Mouse (Mus musculus) hindbrain, embryonic 13.5 days (tissue): ENCODE data around the gene Dtymk. TPM values are rescaled to one million over a fixed set of nuclear protein-coding genes. Genes with fewer than 3 reads are reported as not detected.

Source experiments
- ATAC-seq: fragments of 200-750 bp; cut with Nextera tagmentation; 2 replicates; pipeline ENCODE4 v1.8.0; 2017; ENCODE audit warnings: moderate TSS enrichment; ENCODE audit not compliant: low FRiP score
- H3K27ac ChIP-seq: fragments of 300-500 bp; sonication (generic); 2 replicates; pipeline ENCODE4 v1.5.1; 2015; ENCODE audit warnings: inconsistent platforms, mild to moderate bottlenecking, moderate library complexity
- H3K27me3 ChIP-seq: fragments of 300-500 bp; sonication (generic); 2 replicates; pipeline ENCODE4 v1.6.1; 2015; ENCODE audit warnings: mild to moderate bottlenecking, inconsistent platforms
- H3K36me3 ChIP-seq: fragments of 300-500 bp; sonication (generic); 2 replicates; pipeline ENCODE4 v1.6.1; 2015; ENCODE audit warnings: mild to moderate bottlenecking, inconsistent platforms
- H3K4me1 ChIP-seq: fragments of 300-500 bp; sonication (generic); replicated peaks from 2 replicates; pipeline ENCODE4 v1.6.1; 2015; ENCODE audit warnings: inconsistent platforms
- H3K4me2 ChIP-seq: fragments of 300-500 bp; sonication (generic); 2 replicates; pipeline ENCODE4 v1.6.1; 2015; ENCODE audit warnings: inconsistent platforms, mild to moderate bottlenecking, moderate library complexity
- H3K4me3 ChIP-seq: fragments of 300-500 bp; sonication (generic); 2 replicates; pipeline ENCODE4 v1.5.1; 2015; ENCODE audit warnings: mild to moderate bottlenecking, inconsistent platforms
- H3K9ac ChIP-seq: fragments of 300-500 bp; sonication (generic); 2 replicates; pipeline ENCODE4 v1.6.1; 2015; ENCODE audit warnings: mild to moderate bottlenecking, inconsistent platforms
- H3K9me3 ChIP-seq: fragments of 300-500 bp; sonication (generic); 2 replicates; pipeline ENCODE4 v1.6.1; 2016; ENCODE audit warnings: inconsistent platforms
- WGBS: fragments of 180-500 bp; shearing (Covaris S2); methylation state at CpG from one replicate; pipeline ENCODE4 v1.1.7; 2015; 5-methylcytosine and 5-hydroxymethylcytosine counted together
- polyA plus RNA-seq: library from polyadenylated mRNA; unstranded; fragments of >200 nt; fragmentation: Nextera tagmentation; extraction: Ambion mirVana; gene quantifications from 2 replicates; pipeline ENCODE4 v1.2.1, GENCODE M21; 2015

The Dtymk gene
- polyA plus RNA-seq, 1 experiment from 2014 or later, result 157 TPM

DNA sequence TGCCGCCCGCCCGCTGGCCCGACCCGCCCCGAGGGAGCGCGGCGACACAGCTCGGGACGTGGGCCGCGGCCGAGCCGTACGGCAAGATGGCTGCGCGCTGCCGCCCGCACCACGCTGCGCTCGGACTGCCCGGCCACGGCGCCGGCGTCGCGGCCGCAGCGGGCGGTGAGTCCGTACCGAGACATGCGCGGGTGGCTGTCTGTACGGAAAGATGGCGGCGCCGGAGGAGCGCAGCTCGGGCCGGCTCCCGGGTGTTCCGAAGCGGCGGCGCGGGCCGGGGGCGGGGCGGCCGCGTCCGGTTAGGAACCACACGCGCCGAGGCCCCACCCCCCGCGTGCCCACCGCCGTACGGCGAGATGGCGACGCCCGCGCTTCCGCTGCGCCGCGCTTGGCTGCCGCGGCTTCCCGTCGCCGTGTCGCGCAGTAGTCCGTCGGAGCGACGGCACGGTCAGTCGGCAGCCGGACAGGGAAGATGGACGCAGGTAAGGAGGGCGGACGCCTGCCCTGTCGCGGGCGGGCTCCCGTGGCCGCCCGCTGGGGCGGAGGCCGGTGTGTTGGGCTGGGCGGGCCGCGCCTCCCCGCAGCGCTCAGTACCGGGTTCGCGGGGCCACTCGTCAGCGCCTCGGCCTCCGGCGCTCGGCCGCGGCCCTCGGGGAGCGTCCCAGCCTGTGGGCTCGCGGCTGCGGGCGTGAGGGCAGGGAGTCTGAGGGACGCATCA is 47.0 kb downstream of the Dtymk start, which contains the start of gene Thap4:
TSS of gene Thap4 (minus strand) at position 292 of the 718 bp plus-strand sequence.
- peak; percentile 94 for ATAC-seq
- peak within 1 kb of the TSS; percentile 88 for H3K4me2 ChIP-seq
- H3K27ac ChIP-seq, result peak within 1 kb of the TSS; percentile 89
- peaks cover 11% of the 10 kb centered on the region for H3K36me3 ChIP-seq
- no peaks in the 10 kb centered on the region for H3K9me3 ChIP-seq
- peak within 1 kb of the TSS; percentile 99 for H3K4me3 ChIP-seq
- WGBS, result under 1% methylated on average over 109 of the region's 121 CpGs
- H3K27me3 ChIP-seq, result no peaks in the 10 kb centered on the region
- peaks cover 43% of the 10 kb centered on the region for H3K4me1 ChIP-seq
- peak within 1 kb of the TSS; percentile 92 for H3K9ac ChIP-seq

DNA sequence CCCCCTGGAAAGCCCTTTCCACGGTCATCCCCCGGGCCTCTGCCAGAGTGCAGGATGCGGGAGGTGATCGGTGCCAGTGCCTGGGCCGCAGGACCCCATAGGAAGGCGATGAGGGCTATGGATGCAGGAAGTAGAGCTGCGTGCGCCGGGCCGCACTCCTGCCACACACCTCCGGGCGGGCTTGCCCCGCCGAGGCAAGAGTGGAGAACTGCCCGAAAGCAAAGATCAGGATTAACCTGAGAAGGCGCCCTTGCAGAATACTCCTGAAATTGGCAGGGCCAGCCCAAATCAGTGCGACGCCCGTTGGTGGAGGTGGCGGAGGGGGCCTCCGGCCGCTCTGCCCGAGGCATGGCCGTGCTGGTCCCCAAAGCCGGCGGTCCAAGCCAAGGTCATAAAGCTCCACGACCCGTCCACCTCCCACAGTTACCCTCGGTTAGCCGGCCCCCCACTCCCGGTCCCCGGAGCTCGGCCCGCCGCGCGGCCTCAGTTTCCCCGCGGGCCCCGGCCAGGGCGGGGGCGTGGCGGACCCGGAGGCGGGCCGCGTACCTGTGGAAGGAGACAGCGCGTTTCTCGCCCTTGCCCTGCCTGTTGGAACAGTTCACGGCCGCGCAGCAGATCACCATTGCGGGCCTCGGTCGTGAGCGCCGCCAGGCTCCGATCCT is 47.7 kb downstream of the Dtymk start:
- Histone ChIP-seq H3K9me3 (no peaks in the 10 kb centered on the region), H3K9ac (peak overlapping the region; percentile 92), H3K27me3 (no peaks in the 10 kb centered on the region), H3K36me3 (peaks cover 17% of the 10 kb centered on the region), H3K27ac (peak overlapping the region; percentile 89), H3K4me2 (peak overlapping the region; percentile 88), H3K4me3 (peak overlapping the region; percentile 99), H3K4me1 (peaks cover 43% of the 10 kb centered on the region)
- under 1% methylated on average over 59 of the region's 59 CpGs for WGBS
- ATAC-seq, result peak; percentile 62

DNA sequence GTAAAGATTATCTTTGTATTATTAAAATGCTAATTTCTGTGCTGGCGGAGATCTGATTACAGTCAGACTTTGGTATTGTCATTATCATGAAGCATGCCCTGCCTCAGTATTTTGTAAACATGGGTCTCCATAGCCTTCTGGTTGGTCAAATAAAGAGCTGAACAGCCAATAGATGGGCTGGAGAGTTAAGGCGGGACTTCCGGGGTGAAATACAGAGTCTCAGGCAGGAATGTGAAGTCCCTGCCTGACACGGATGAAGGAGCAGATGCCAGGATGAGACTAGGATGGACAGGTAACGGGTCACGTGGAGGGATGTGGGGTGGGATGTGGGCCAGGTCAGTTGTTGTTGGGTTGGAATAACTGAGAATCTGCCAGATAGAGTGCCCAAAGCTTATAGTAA is 50.4 kb downstream of the Dtymk start, which contains the start of gene Atg4b:
TSS of gene Atg4b (plus strand) at position 211 of the 400 bp plus-strand sequence.
- ATAC-seq, result no peak
- 80% methylated on average over 6 of the region's 6 CpGs for WGBS
- Histone ChIP-seq H3K9ac (no peak within 1 kb of the TSS), H3K27ac (no peak within 1 kb of the TSS), H3K4me3 (no peak within 1 kb of the TSS), H3K4me2 (no peak within 1 kb of the TSS), H3K36me3 (peaks cover 29% of the 10 kb centered on the region), H3K27me3 (no peaks in the 10 kb centered on the region), H3K4me1 (peaks cover 24% of the 10 kb centered on the region), H3K9me3 (no peaks in the 10 kb centered on the region)

DNA sequence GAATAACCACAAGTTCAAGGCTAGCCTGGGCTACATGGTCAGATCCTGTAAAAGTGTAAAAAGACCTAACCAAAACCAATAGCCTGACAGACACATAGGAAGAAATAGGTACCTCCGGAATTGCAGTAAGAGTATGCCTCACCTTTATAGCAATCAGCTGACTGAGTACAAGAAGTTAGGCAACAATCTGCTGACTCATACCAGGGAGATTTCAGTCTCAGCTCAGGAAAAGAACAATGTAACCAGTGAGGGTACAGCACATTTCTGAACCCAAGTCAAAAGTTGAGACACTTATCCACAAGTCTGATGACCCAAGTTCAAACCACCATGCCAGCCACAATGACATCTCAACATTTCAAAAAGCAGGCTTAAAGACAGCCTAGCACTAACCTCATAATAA is 53.2 kb downstream of the Dtymk start:
- Histone ChIP-seq H3K4me2 (no peak overlapping the region), H3K4me3 (no peak overlapping the region), H3K36me3 (peaks cover 29% of the 10 kb centered on the region), H3K9me3 (no peaks in the 10 kb centered on the region), H3K4me1 (peaks cover 9% of the 10 kb centered on the region), H3K27me3 (no peaks in the 10 kb centered on the region), H3K9ac (no peak overlapping the region), H3K27ac (no peak overlapping the region)
- WGBS, result 100% methylated on average over 1 of the region's 1 CpGs
- ATAC-seq, result no peak

DNA sequence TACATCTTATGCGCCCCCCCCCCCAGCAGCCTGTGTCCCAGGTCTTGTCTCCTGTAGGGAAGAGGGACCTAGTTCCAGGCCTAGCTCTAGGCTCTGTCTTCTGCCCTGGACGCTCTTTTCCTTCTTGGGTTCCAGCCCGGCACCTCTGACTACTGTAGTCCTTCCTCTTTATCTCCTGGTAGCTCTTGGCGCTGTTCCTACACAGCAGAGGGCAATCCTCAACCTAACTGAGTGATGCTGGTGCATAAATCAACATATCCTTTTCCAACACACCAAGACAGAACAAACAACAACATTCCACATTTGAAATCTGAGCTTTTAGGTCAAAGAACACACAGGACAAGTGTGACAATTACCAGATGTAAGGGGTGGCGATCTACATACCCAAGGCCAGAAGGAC is 55.6 kb downstream of the Dtymk start:
- H3K9me3 ChIP-seq, result peaks cover 5% of the 10 kb centered on the region; the same call in 1 of the 2 replicates
- no peak overlapping the region for H3K9ac ChIP-seq
- H3K4me1 ChIP-seq, result no peaks in the 10 kb centered on the region
- H3K36me3 ChIP-seq, result peaks cover 29% of the 10 kb centered on the region
- no peak overlapping the region for H3K4me3 ChIP-seq
- H3K27ac ChIP-seq, result no peak overlapping the region
- ATAC-seq, result no peak
- 91% methylated on average over 5 of the region's 5 CpGs for WGBS
- H3K4me2 ChIP-seq, result no peak overlapping the region
- no peaks in the 10 kb centered on the region for H3K27me3 ChIP-seq

GRCm38 (mm10) chr1:93742910-93743309 is 58.8 kb downstream of the Dtymk start:
- Histone ChIP-seq H3K36me3 (0 out of 2 replicates have a peak, but pooled peaks cover under 1% of the 10 kb centered on the region), H3K4me3 (no peak overlapping the region), H3K9me3 (peaks cover 5% of the 10 kb centered on the region; the same call in 1 of the 2 replicates), H3K4me1 (no peaks in the 10 kb centered on the region), H3K27me3 (no peaks in the 10 kb centered on the region), H3K9ac (no peak overlapping the region), H3K27ac (no peak overlapping the region), H3K4me2 (no peak overlapping the region)
- no peak for ATAC-seq

Other genes with a start within 250 kb of the Dtymk start
- 307 and 330 TPM in 2 replicates for gene Stk25, start 143.3 kb downstream of the Dtymk start, polyA plus RNA-seq
- 74.8 and 76.7 TPM in 2 replicates for gene Bok, start 116.3 kb downstream of the Dtymk start, polyA plus RNA-seq
- gene Atg4b, start 50.4 kb downstream of the Dtymk start, polyA plus RNA-seq, result 107 and 112 TPM in 2 replicates
- 41.3 and 43.4 TPM in 2 replicates for gene Thap4, start 47.1 kb downstream of the Dtymk start, polyA plus RNA-seq
- gene Ing5, start 2.0 kb upstream of the Dtymk start, polyA plus RNA-seq, result 9.4 and 10.5 TPM in 2 replicates
- gene D2hgdh, start 23.0 kb upstream of the Dtymk start, polyA plus RNA-seq, result 16.4 and 19.3 TPM in 2 replicates
- not detected in 2 replicates for gene Gal3st2, start 59.4 kb upstream of the Dtymk start, polyA plus RNA-seq
- gene Gal3st2b, start 116.4 kb upstream of the Dtymk start, polyA plus RNA-seq, result not detected in 2 replicates
- gene Gal3st2c, start 188.6 kb upstream of the Dtymk start, polyA plus RNA-seq, result not detected in 2 replicates
- not detected in 2 replicates for gene Neu4, start 218.5 kb upstream of the Dtymk start, polyA plus RNA-seq